Mouse (Mus musculus): ENCODE measurements around the gene Astn2.

DNA sequence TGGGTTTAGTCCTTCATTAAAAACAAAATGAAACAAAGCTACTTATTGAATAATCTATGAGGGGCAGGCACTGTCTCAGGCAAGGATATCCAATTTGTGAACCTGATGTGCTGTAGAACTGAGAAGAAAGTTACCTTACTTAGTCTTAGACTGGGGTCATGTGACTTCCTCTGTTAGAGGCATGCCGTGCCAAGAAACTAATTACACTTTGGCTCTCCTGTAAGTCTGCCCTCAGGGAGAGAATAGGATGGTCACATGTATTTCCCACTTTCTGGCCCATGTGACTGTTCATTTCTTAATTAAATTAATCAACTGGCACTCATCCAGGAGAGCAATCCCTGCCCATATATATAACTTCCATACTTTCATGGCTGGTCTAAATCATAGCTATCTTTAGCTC lies 1070.7 kb downstream of the Astn2 start:
- TF ChIP-seq TCF12 (IDR thresholded peaks at IDR 0.05; ENCODE audit: insufficient read depth, poor library complexity, severe bottlenecking), result no peak
- TF ChIP-seq E2F4 (IDR thresholded peaks at IDR 0.05; ENCODE audit: insufficient read depth), result no peak
- TF ChIP-seq POLR2A (IDR thresholded peaks at IDR 0.05; ENCODE audit: insufficient read length, low read depth), result no peak
- TF ChIP-seq MYOD1 (IDR thresholded peaks at IDR 0.05; ENCODE audit: control insufficient read depth in 1 of 3, insufficient read length in 2 of 3, low read depth in 2 of 3), result no peak
- no peak for TF ChIP-seq TCF3 (IDR thresholded peaks at IDR 0.05; ENCODE audit: insufficient read length, low read depth)
- no peak for TF ChIP-seq CEBPB (IDR thresholded peaks at IDR 0.05; ENCODE audit: insufficient read depth, poor library complexity, severe bottlenecking)
- TF ChIP-seq POLR2AphosphoS2 (IDR thresholded peaks at IDR 0.05; ENCODE audit: insufficient read length, low read depth), result no peak
- TF ChIP-seq MYOG (IDR thresholded peaks at IDR 0.05; ENCODE audit: control insufficient read depth in 1 of 3, insufficient read depth in 1 of 3, insufficient read length in 2 of 3, low read depth in 2 of 3), result no peak
- no peak for TF ChIP-seq USF1 (IDR thresholded peaks at IDR 0.05; ENCODE audit: low read depth)
- no peak for TF ChIP-seq MAX (IDR thresholded peaks at IDR 0.05; ENCODE audit: low read depth)

Measured in myocyte (in vitro differentiated cells).